Mouse (Mus musculus) bone marrow, adult 2 months (tissue): ENCODE data around the gene H2-Eb1.

Source experiments
- CTCF ChIP-seq: fragments of 200-500 bp; IDR thresholded peaks from 2 replicates; pipeline ENCODE4 v1.5.1; 2011; ENCODE audit warnings: low read length, control low read depth; ENCODE audit not compliant: control insufficient read depth, insufficient read depth
- POLR2A ChIP-seq: fragments of 200-500 bp; IDR thresholded peaks from 2 replicates; pipeline ENCODE4 v1.6.1; 2011; ENCODE audit warnings: low read depth, mild to moderate bottlenecking, control low read depth, low read length, borderline replicate concordance; ENCODE audit not compliant: control insufficient read depth

DNA sequence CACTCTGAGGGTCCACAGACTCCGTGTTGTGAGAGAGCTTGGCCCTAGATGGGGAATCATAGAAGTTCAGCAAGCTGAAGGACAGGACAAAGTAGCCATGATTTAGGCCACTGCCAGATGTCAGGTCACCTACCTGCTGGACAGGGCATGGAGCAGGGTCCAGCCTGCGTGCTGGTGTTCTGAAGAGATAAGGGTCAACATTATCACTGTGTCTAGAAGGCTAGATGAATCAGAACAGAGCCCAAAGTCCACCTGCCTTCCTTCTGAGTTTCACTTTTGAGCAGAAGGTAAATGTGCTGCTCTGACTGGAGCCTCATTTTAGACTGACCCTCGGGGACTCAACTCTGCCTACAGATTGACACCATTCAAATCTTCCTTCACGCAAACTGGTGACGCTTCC is 48.9 kb downstream of the H2-Eb1 start, which contains the start of gene Btnl2:
- TF ChIP-seq POLR2A (no peak), CTCF (no peak)
